Comparison of ENCODE assay signal across 11 mouse cellular contexts in the genomic region with DNA sequence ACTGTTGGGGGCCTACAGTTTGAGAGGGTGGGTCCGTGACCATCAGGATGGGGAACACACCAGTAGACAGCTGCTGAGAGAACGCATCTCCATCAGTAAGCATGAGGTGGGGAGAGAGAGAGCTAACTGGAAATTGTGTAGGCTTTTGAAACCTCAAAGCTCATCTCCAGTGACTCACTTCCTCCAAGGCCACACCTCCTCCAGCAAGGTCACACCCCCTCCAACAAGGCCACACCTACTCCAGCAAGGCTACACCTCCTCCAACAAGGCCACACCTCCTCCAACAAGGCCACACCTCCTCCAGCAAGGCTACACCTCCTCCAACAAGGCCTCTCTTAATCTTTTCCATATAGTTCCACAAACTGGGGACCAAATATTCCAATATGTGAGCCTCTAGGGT. TPM values are rescaled to one million over a fixed set of nuclear protein-coding genes. Genes with fewer than 3 reads are reported as not detected.
DNase-seq lines count a peak whose midpoint lies in the region; ATAC-seq and TF ChIP-seq lines count a peak whose summit lies in the region.
"Had no signal": no experiment of that assay in that cellular context is flagged by ENCODE, and none has a peak within 500 bp of the region (broad histone marks: within the 10 kb centered on the region; RNA-seq: fewer than 3 reads in every experiment).

No protein-coding gene starts in this region.

- 96% methylated on average over 2 of the region's 2 CpGs for WGBS in heart, embryonic 10.5 days

- H3K27me3 ChIP-seq in heart, embryonic 10.5 days (ENCODE audit: insufficient read depth, poor library complexity, severe bottlenecking), result no peaks in the 10 kb centered on the region

- peak; percentile 87 for DNase-seq in heart, embryonic 10.5 days (ENCODE audit: low spot score)
- no peak for DNase-seq in heart, adult 11 months
- peak; percentile 54 for DNase-seq in ES-E14 (ENCODE audit: low read depth, low spot score)
- DNase-seq in c-Kit-positive CD71-positive TER-119-positive erythroid progenitor cells, embryonic 14.5 days (ENCODE audit: low spot score), result peak; percentile 74
- no peak for DNase-seq in heart, postnatal 10 days
- DNase-seq in urinary bladder, postnatal 10 days (ENCODE audit: low spot score), result no peak
- DNase-seq: cerebellum, postnatal 14 days; layer of hippocampus, postnatal 36 days had no signal

- intact Hi-C loops in heart, postnatal 10 days (cut with DNase I), result no loop called here

- H3K36me3 ChIP-seq in heart, embryonic 10.5 days, result peaks cover 87% of the 10 kb centered on the region
- peaks cover 83% of the 10 kb centered on the region for H3K36me3 ChIP-seq in ES-E14 (ENCODE audit: control insufficient read depth, insufficient read depth, low read length, poor library complexity, severe bottlenecking)

- H3K9ac ChIP-seq in ES-E14 (ENCODE audit: insufficient read depth, low read depth, low read length, poor library complexity, severe bottlenecking), result no peak overlapping the region

- no peak overlapping the region for H3K27ac ChIP-seq in heart, embryonic 10.5 days
- no peak overlapping the region for H3K27ac ChIP-seq in ES-E14 (ENCODE audit: insufficient read depth, low read depth, low read length, poor library complexity, severe bottlenecking)
- H3K27ac ChIP-seq: midbrain, embryonic 10.5 days had no signal

- peaks cover 25% of the 10 kb centered on the region for H3K4me1 ChIP-seq in heart, embryonic 10.5 days
- peaks cover 0 to 2% of the 10 kb centered on the region in 2 experiments; a peak in 1 of 4 replicates for H3K4me1 ChIP-seq in ES-E14 (ENCODE audit: control insufficient read depth in 2 of 2, insufficient read depth in 2 of 2, low read length in 2 of 2, poor library complexity in 1 of 2)
- H3K4me1 ChIP-seq: midbrain, embryonic 10.5 days had no signal

- in situ Hi-C loops in ES-E14 (cut with MboI; ENCODE audit: low sequenced_read_pairs in 2 of 2, unreplicated experiment in 2 of 2), result no loop called here

- H3K4me3 ChIP-seq in heart, embryonic 10.5 days, result no peak overlapping the region
- H3K4me3 ChIP-seq in ES-E14 (ENCODE audit: insufficient read depth in 1 of 2, low read depth in 1 of 2, low read length in 2 of 2, poor library complexity in 1 of 2, severe bottlenecking in 1 of 2), result no peak overlapping the region
- H3K4me3 ChIP-seq: midbrain, embryonic 10.5 days had no signal

- no peaks in the 10 kb centered on the region for H3K9me3 ChIP-seq in heart, embryonic 10.5 days
- no peaks in the 10 kb centered on the region for H3K9me3 ChIP-seq in ES-E14 (ENCODE audit: control insufficient read depth, insufficient read depth, low read depth, low read length)
- H3K9me3 ChIP-seq: midbrain, embryonic 10.5 days had no signal

- peak; percentile 40; the same call in 1 of the 2 replicates for ATAC-seq in megakaryocyte-erythroid progenitor cell, adult 5-6 weeks (replicated peaks; ENCODE audit: low FRiP score, low TSS enrichment, poor library complexity, severe bottlenecking)
- ATAC-seq in cerebellum, adult (ENCODE audit: insufficient number of reproducible peaks, low FRiP score, low TSS enrichment), result no peak

TF ChIP-seq in ES-E14, 5 proteins besides CTCF, POLR2A, EP300 and RAD21:
- TF ChIP-seq HCFC1 (IDR thresholded peaks at IDR 0.05; ENCODE audit: borderline replicate concordance, insufficient read depth, low read length) (no peak), MAFK (IDR thresholded peaks at IDR 0.05; ENCODE audit: insufficient read depth, low read depth, low read length) (no peak), CHD2 (IDR thresholded peaks at IDR 0.05; ENCODE audit: low read depth, low read length) (no peak), ZNF384 (IDR thresholded peaks at IDR 0.05; ENCODE audit: low read depth, low read length) (no peak), ZC3H11A (IDR thresholded peaks at IDR 0.05; ENCODE audit: borderline replicate concordance, low read depth, low read length) (no peak)

RNA-seq across cellular contexts. Expression of a gene that starts 13.9 kb away (rescaled TPM):
- polyA plus RNA-seq in heart, embryonic 10.5 days (2016; fragmentation: Nextera tagmentation; extraction: Ambion mirVana), result 27.8 and 31.4 TPM in 2 replicates
- total RNA-seq in ES-E14 (2012; rRNA removed), result 66.1 and 67.6 TPM in 2 replicates
- total RNA-seq in megakaryocyte-erythroid progenitor cell, adult 5-6 weeks (2014; fragmentation: Nextera tagmentation), result 21.3 and 57.4 TPM in 2 replicates
- 24.7 and 33.2 TPM in 2 replicates for total RNA-seq in megakaryocyte-erythroid progenitor cell, adult 5-6 weeks (2017)
- total RNA-seq in heart, postnatal 10 days (2021), result 10 to 100 TPM; 23.0 to 26.7 TPM

Comparison
In these comparisons a context has a peak if more than half of its experiments do, and no peak if none do; other contexts are left out.
1. DNase-seq: peak in heart, embryonic 10.5 days (single experiment), ES-E14 (single experiment) and c-Kit-positive CD71-positive TER-119-positive erythroid progenitor cells, embryonic 14.5 days (single experiment); none in heart, adult 11 months (single experiment), heart, postnatal 10 days (0 of 2) and urinary bladder, postnatal 10 days (single experiment).